Mouse (Mus musculus): ENCODE measurements around the gene Lurap1l.

DNA sequence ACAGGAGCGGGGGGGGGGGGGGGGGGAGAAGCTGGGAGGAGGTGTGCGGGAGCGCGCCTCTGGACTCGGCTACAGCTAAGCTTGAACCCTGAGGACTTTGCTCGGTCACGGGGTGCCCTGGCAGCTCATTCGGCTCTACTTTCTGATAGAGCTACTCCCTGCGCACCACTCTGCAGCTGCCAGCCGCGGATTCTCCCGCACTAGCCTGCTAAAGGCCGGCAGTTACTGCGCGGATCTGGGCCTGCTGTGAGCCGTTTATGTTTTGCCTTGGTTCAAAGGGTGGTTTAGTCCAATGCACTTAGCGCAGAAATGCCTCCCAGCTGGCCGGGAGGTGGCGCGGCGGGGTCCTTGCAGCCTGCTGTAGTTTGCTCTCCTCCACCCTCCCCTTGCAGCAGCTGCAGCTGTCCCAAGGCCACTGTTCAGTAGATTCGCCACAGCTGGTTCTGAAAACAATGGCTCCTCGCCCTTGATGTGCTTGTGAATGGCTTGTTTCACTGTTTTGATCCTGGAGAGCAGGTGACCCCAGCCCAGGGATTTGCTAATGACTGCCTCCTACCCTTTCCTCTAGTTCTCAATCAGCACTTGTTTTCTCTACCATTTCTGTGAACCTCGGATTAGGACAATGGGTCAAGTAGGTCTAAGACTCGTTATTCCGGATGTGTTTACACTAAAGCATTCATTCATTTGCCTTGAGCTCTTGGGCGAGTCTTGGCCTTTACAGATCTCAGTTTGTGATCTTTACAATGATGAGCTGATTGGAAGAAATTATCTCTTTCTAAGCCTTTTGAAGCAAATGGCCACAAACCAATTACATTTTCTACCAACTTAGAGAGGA lies 1.5 kb downstream of the Lurap1l start:
- TF ChIP-seq CTCF (IDR thresholded peaks at IDR 0.05; ENCODE audit: low read depth) = peak; percentile 67
- no peak for TF ChIP-seq EP300 (IDR thresholded peaks at IDR 0.05; ENCODE audit: low read depth)
